Mouse (Mus musculus): ENCODE measurements at regions not wholly inside any gene's neighbourhood (a gene's known extent, or its start where the extent isn't known, plus 50 kb on each side); places are given as distances from the start of the nearest gene placed in this dataset.

DNA sequence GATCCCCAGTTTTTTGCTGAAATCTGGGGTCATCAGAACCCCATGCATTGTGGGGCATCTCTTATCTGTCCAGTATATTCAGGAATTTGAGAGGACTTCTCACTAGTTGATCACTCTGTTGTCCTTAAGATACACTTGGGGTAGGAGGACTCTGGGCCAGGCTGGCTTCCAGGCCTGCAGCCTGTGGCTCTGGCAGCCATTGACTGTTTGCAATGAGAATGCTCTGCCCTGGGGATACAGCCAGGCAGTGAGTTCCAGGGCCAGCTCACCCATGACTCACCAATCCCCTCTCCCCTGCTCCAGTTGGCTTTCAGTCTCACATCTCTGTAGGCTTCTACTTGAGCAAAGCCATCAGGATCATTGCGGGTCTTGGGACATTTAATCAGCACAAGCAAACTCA is 334.3 kb upstream of the Acvr2a start:
- H3K9me3 ChIP-seq (ENCODE audit: control insufficient read depth): no peaks in the 10 kb centered on the region
- H3K27ac ChIP-seq (ENCODE audit: low read depth, low read length): no peak overlapping the region
- ATAC-seq: no peak
- H3K4me2 ChIP-seq (replicated peaks; ENCODE audit: low read depth): no peak overlapping the region
- no peak for TF ChIP-seq CTCF (IDR thresholded peaks at IDR 0.05; ENCODE audit: low read depth)
- no peaks in the 10 kb centered on the region for H3K36me3 ChIP-seq (ENCODE audit: control insufficient read depth, insufficient read depth)
- no peaks in the 10 kb centered on the region for H3K4me1 ChIP-seq (replicated peaks; ENCODE audit: control insufficient read depth, insufficient read depth, low read length)
- H3K27me3 ChIP-seq (replicated peaks; ENCODE audit: control insufficient read depth, insufficient read depth, low read length): no peaks in the 10 kb centered on the region
- 89% methylated on average over 1 of the region's 1 CpGs for WGBS
- H3K4me3 ChIP-seq (ENCODE audit: low read depth, low read length): no peak overlapping the region
- H3K9ac ChIP-seq (ENCODE audit: low read depth, low read length): no peak overlapping the region

DNA sequence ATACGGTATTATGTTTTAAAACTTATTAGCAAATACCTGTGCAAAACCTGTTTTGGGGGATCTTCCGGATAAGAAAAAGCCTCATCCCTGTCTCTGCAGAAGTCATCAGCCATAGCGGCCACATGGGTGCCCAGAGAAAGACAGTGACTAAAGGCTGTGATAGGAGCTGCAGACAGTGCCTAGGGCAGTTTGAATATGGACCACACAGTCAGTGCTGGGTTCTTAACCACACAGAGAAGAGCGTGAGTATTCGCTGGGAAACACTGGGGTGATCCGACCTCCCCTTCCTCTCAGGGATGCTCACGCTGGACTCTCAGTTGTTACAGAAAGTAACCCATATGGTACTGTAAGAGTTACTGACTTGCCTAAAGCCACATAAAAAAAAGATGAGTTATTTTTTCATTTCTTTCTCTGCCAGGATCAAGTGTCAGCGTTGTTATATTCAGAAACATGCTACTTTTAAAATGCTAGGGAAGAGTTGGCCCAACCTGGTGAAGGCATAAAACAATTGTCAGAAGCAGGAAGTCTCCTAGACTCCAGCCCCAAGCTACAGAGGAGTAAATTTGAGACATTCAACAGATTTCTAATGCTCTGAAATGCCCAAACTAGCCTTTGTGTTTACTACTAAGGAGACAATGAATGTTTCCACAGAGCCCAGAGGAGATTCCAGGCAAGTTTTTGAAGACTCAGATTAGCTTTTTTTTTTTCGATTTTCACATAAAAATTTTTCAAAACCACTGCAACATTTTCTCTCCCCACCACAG is 333.3 kb upstream of the Acvr2a start:
- no peaks in the 10 kb centered on the region for H3K27me3 ChIP-seq (replicated peaks; ENCODE audit: control insufficient read depth, insufficient read depth, low read length)
- 78% methylated on average over 9 of the region's 9 CpGs for WGBS
- H3K27ac ChIP-seq (ENCODE audit: low read depth, low read length): no peak overlapping the region
- no peak for TF ChIP-seq CTCF (IDR thresholded peaks at IDR 0.05; ENCODE audit: low read depth)
- no peak overlapping the region for H3K4me2 ChIP-seq (replicated peaks; ENCODE audit: low read depth)
- no peaks in the 10 kb centered on the region for H3K4me1 ChIP-seq (replicated peaks; ENCODE audit: control insufficient read depth, insufficient read depth, low read length)
- ATAC-seq: no peak
- H3K36me3 ChIP-seq (ENCODE audit: control insufficient read depth, insufficient read depth): no peaks in the 10 kb centered on the region
- no peaks in the 10 kb centered on the region for H3K9me3 ChIP-seq (ENCODE audit: control insufficient read depth)
- no peak overlapping the region for H3K9ac ChIP-seq (ENCODE audit: low read depth, low read length)
- no peak overlapping the region for H3K4me3 ChIP-seq (ENCODE audit: low read depth, low read length)

DNA sequence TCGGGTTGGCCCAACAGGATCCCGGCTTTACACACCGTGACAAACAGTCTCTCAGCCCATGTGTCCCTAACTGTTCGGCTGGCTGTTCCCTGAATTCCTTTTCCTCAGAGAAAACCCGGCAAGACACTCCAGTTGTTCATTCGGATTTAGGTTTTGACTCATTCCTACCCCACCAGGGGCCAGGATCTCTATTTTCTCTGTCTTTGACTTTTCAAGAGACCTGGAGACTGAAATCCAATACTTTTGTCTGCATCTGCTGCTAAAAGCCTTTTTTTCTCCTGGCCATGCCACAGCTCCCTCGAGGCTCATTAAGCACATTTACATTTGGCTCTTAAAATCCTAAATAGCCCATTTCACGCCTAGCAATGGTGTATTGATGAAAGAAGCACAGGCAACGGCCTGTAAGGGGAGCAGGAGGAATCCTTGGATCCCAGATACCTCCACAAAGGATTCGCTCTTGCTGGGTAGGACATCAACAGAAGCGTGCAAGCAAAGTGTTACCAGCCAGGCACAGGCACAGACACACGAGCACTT is 332.6 kb upstream of the Acvr2a start:
- Histone ChIP-seq H3K27me3 (replicated peaks; ENCODE audit: control insufficient read depth, insufficient read depth, low read length) (no peaks in the 10 kb centered on the region), H3K4me1 (replicated peaks; ENCODE audit: control insufficient read depth, insufficient read depth, low read length) (no peaks in the 10 kb centered on the region), H3K9ac (ENCODE audit: low read depth, low read length) (no peak overlapping the region), H3K27ac (ENCODE audit: low read depth, low read length) (no peak overlapping the region), H3K4me3 (ENCODE audit: low read depth, low read length) (no peak overlapping the region), H3K36me3 (ENCODE audit: control insufficient read depth, insufficient read depth) (no peaks in the 10 kb centered on the region), H3K4me2 (replicated peaks; ENCODE audit: low read depth) (no peak overlapping the region), H3K9me3 (ENCODE audit: control insufficient read depth) (no peaks in the 10 kb centered on the region)
- WGBS: 75% methylated on average over 12 of the region's 12 CpGs
- TF ChIP-seq CTCF (IDR thresholded peaks at IDR 0.05; ENCODE audit: low read depth): no peak
- ATAC-seq: no peak

DNA sequence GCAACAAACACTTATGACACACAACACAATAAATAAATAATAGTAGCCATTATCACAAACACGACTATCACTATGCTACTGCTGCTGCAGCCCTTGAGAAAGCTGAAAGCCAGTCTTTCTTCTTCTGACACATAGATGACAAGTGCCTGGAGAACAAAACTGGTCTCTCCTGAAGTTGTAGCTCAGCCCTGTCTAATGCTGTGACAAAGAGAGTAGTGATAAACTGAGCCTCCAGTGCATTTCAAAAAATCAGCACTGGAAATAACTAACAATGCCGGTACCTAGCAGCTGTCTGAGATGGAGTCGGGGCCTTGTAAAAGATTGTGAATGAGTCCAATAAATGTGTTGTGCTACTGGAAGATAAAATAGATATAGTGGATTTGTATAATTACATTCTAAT is 320.3 kb upstream of the Acvr2a start:
- no peak for ATAC-seq
- Histone ChIP-seq H3K9ac (ENCODE audit: low read depth, low read length) (no peak overlapping the region), H3K4me2 (replicated peaks; ENCODE audit: low read depth) (no peak overlapping the region), H3K27ac (ENCODE audit: low read depth, low read length) (no peak overlapping the region), H3K27me3 (replicated peaks; ENCODE audit: control insufficient read depth, insufficient read depth, low read length) (no peaks in the 10 kb centered on the region), H3K4me3 (ENCODE audit: low read depth, low read length) (no peak overlapping the region), H3K36me3 (ENCODE audit: control insufficient read depth, insufficient read depth) (no peaks in the 10 kb centered on the region), H3K4me1 (replicated peaks; ENCODE audit: control insufficient read depth, insufficient read depth, low read length) (no peaks in the 10 kb centered on the region), H3K9me3 (ENCODE audit: control insufficient read depth) (no peaks in the 10 kb centered on the region)
- 74% methylated on average over 3 of the region's 3 CpGs for WGBS
- TF ChIP-seq CTCF (IDR thresholded peaks at IDR 0.05; ENCODE audit: low read depth): no peak

DNA sequence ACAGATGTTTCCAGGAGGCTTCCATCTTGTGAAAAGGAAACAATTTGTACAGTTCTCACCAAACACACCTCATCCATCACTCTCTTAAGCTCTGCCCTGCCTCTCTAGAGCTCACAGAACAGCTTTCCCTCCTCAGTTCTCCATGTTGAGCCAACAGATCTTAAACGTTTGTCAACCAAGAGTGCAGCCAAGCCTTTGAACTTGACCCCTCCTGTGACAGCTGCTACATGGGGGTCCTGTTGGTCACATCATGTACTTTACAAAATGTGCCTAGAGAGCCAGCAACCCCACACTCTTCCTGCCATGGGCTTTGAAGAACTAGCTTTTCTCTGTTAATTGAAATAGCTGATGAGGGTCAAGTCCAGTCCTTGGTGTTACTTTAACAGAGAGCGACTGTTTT is 319.8 kb upstream of the Acvr2a start:
- Histone ChIP-seq H3K27ac (ENCODE audit: low read depth, low read length) (no peak overlapping the region), H3K9me3 (ENCODE audit: control insufficient read depth) (no peaks in the 10 kb centered on the region), H3K36me3 (ENCODE audit: control insufficient read depth, insufficient read depth) (no peaks in the 10 kb centered on the region), H3K4me1 (replicated peaks; ENCODE audit: control insufficient read depth, insufficient read depth, low read length) (no peaks in the 10 kb centered on the region), H3K4me2 (replicated peaks; ENCODE audit: low read depth) (no peak overlapping the region), H3K9ac (ENCODE audit: low read depth, low read length) (no peak overlapping the region), H3K27me3 (replicated peaks; ENCODE audit: control insufficient read depth, insufficient read depth, low read length) (no peaks in the 10 kb centered on the region), H3K4me3 (ENCODE audit: low read depth, low read length) (no peak overlapping the region)
- TF ChIP-seq CTCF (IDR thresholded peaks at IDR 0.05; ENCODE audit: low read depth): no peak
- 54% methylated on average over 2 of the region's 2 CpGs for WGBS
- ATAC-seq: no peak

DNA sequence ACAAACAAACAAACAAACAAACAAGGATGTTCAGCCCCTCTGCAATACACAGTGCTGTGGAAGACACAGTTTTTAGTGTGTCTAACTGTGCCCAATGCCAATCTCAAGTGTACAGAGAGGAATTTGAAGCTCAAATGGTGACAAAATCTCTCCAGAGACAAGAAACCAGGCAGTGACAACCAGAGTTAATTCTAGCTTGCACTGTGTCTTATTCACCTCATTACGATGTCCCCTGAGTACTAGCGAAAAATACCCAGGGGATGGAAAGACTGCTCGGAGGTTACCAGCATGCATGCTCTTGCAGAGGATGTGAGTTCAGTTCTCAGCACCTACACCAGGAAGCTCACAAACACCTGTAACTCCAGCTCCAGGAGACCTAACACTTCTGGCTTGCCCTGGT is 319.3 kb upstream of the Acvr2a start:
- H3K4me1 ChIP-seq (replicated peaks; ENCODE audit: control insufficient read depth, insufficient read depth, low read length): no peaks in the 10 kb centered on the region

More for the DNA sequence above, 319.3 kb upstream of the Acvr2a start:
- no peak overlapping the region for H3K9ac ChIP-seq (ENCODE audit: low read depth, low read length)
- no peak for TF ChIP-seq CTCF (IDR thresholded peaks at IDR 0.05; ENCODE audit: low read depth)
- WGBS: 89% methylated on average over 3 of the region's 3 CpGs
- no peak overlapping the region for H3K4me3 ChIP-seq (ENCODE audit: low read depth, low read length)
- no peaks in the 10 kb centered on the region for H3K27me3 ChIP-seq (replicated peaks; ENCODE audit: control insufficient read depth, insufficient read depth, low read length)
- H3K36me3 ChIP-seq (ENCODE audit: control insufficient read depth, insufficient read depth): no peaks in the 10 kb centered on the region
- H3K9me3 ChIP-seq (ENCODE audit: control insufficient read depth): no peaks in the 10 kb centered on the region
- no peak for ATAC-seq
- H3K4me2 ChIP-seq (replicated peaks; ENCODE audit: low read depth): no peak overlapping the region
- H3K27ac ChIP-seq (ENCODE audit: low read depth, low read length): no peak overlapping the region
